Mouse (Mus musculus): ENCODE measurements around the gene Chrdl2. TPM values are rescaled to one million over a fixed set of nuclear protein-coding genes. Genes with fewer than 3 reads are reported as not detected.

Gene Chrdl2
- polyA plus RNA-seq, 1 experiment from 2014 or later, result 1.2 TPM

DNA sequence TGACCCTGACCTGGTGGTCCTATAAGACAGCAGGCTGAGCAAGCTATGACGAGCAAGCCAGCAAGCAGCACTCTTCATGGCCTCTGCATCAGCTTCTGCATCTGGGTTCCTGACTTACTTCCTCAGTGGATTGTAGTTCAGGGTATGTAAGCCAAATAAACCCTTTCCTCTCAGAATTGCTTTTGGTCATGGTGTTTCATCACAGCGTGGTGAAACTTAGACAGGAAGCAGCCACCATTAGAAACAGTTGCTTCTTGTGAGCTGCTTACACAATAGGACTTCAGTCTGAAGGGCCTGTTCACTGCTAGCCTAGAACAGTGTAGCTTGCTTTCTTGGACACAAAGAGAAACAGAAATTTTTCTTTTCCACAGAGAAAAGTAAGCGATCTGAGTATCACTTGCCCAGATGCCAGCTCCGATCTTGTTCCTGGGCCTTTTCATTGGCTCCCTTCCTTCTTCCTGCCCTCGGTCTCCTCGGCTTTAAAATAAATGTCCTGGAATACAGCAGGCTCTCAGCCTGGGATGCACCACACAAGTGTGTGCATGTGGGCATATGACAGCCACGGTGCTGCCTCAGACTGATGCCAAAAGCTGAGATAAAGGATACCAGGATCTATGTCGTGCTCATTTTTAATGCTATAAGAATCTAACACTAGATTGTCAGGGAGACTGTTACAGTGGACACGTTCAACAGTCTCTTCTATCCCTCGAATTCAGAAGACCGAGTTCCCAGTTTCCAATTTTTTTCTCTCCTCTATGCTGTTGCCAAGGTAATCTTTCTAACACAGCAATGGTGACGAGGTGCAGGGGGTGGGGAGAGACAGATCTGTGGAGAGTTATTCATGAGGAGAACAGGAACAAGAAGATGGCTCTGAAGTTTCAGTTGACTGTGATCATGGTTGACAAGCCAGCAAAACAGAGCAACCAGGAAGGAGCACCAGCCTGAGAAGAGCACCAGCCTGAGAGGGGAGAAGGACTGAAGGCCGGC, 23.4 kb upstream of the Chrdl2 start:
- 82% methylated on average over 13 of the region's 13 CpGs for WGBS
- H3K4me1 ChIP-seq (replicated peaks; ENCODE audit: control insufficient read depth, insufficient read depth, low read length), result no peaks in the 10 kb centered on the region
- H3K4me2 ChIP-seq (replicated peaks; ENCODE audit: low read depth), result no peak overlapping the region
- no peak overlapping the region for H3K9ac ChIP-seq (ENCODE audit: low read depth, low read length)
- H3K27ac ChIP-seq (ENCODE audit: low read depth, low read length), result no peak overlapping the region
- H3K9me3 ChIP-seq (ENCODE audit: control insufficient read depth), result no peaks in the 10 kb centered on the region
- no peak for ATAC-seq
- H3K36me3 ChIP-seq (ENCODE audit: control insufficient read depth, insufficient read depth), result no peaks in the 10 kb centered on the region
- H3K4me3 ChIP-seq (ENCODE audit: low read depth, low read length), result no peak overlapping the region
- no peaks in the 10 kb centered on the region for H3K27me3 ChIP-seq (replicated peaks; ENCODE audit: control insufficient read depth, insufficient read depth, low read length)
- TF ChIP-seq CTCF (IDR thresholded peaks at IDR 0.05; ENCODE audit: low read depth), result no peak

- no peak overlapping the region for H3K27ac ChIP-seq (ENCODE audit: low read depth, low read length)
- no peaks in the 10 kb centered on the region for H3K9me3 ChIP-seq (ENCODE audit: control insufficient read depth)
- ATAC-seq, result 0 out of 2 replicates have a peak, but pooled peaks have one; percentile 25
- no peak overlapping the region for H3K4me2 ChIP-seq (replicated peaks; ENCODE audit: low read depth)
- no peaks in the 10 kb centered on the region for H3K36me3 ChIP-seq (ENCODE audit: control insufficient read depth, insufficient read depth)
- 1% methylated on average over 4 of the region's 4 CpGs for WGBS
- TF ChIP-seq CTCF (IDR thresholded peaks at IDR 0.05; ENCODE audit: low read depth), result peak; percentile 92
- H3K27me3 ChIP-seq (replicated peaks; ENCODE audit: control insufficient read depth, insufficient read depth, low read length), result no peaks in the 10 kb centered on the region
- H3K4me1 ChIP-seq (replicated peaks; ENCODE audit: control insufficient read depth, insufficient read depth, low read length), result no peaks in the 10 kb centered on the region
- no peak overlapping the region for H3K4me3 ChIP-seq (ENCODE audit: low read depth, low read length)
- no peak overlapping the region for H3K9ac ChIP-seq (ENCODE audit: low read depth, low read length)
These were observed 17.2 kb upstream of the Chrdl2 start for GRCm38 (mm10) chr7:99988725-99989124.

- Histone ChIP-seq H3K9me3 (ENCODE audit: control insufficient read depth) (no peaks in the 10 kb centered on the region), H3K27me3 (replicated peaks; ENCODE audit: control insufficient read depth, insufficient read depth, low read length) (no peaks in the 10 kb centered on the region), H3K27ac (ENCODE audit: low read depth, low read length) (no peak overlapping the region), H3K4me3 (ENCODE audit: low read depth, low read length) (no peak overlapping the region), H3K4me1 (replicated peaks; ENCODE audit: control insufficient read depth, insufficient read depth, low read length) (no peaks in the 10 kb centered on the region), H3K9ac (ENCODE audit: low read depth, low read length) (no peak overlapping the region), H3K4me2 (replicated peaks; ENCODE audit: low read depth) (no peak overlapping the region), H3K36me3 (ENCODE audit: control insufficient read depth, insufficient read depth) (no peaks in the 10 kb centered on the region)
- ATAC-seq, result no peak
- TF ChIP-seq CTCF (IDR thresholded peaks at IDR 0.05; ENCODE audit: low read depth), result peak; percentile 39
- WGBS, result 67% methylated on average over 15 of the region's 15 CpGs
These were observed 15.9 kb upstream of the Chrdl2 start for GRCm38 (mm10) chr7:99989844-99990760.

DNA sequence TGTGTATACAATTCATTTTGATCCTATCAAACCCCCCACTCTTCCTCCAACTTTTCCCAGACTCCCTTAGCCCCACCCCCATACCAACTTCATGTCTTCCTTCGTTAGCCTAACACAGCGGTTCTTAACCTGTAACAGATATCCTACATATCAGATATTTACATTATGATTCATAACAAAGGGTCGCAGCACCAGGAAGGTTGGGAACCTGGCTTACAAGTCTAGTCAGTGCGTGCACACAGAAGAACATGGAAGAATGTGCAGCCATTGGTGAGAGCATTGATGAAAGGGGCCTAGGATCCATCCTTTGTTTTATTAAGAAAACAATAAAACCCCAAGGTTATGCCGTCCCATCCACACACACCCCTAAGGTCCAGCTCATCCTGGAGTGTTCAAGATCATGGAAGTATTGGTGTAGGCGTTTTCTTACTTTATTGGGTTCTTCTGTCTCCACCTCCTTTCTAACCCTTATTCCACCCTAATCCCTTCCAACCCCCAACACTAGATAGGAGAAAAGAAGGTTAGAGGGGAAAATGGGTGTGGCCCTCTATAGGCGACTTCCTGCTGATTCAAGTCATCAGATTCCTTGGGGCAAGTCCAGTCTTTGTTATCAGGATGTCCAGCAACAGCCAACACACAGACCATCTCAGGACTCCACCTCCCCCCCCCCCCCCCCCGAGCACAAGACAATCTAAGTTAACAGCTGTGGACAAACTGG, 14.8 kb upstream of the Chrdl2 start:
- Histone ChIP-seq H3K4me1 (replicated peaks; ENCODE audit: control insufficient read depth, insufficient read depth, low read length) (no peaks in the 10 kb centered on the region), H3K9ac (ENCODE audit: low read depth, low read length) (no peak overlapping the region), H3K4me3 (ENCODE audit: low read depth, low read length) (no peak overlapping the region), H3K36me3 (ENCODE audit: control insufficient read depth, insufficient read depth) (no peaks in the 10 kb centered on the region), H3K9me3 (ENCODE audit: control insufficient read depth) (no peaks in the 10 kb centered on the region), H3K27me3 (replicated peaks; ENCODE audit: control insufficient read depth, insufficient read depth, low read length) (no peaks in the 10 kb centered on the region), H3K27ac (ENCODE audit: low read depth, low read length) (no peak overlapping the region), H3K4me2 (replicated peaks; ENCODE audit: low read depth) (no peak overlapping the region)
- WGBS, result 65% methylated on average over 8 of the region's 8 CpGs
- ATAC-seq, result no peak
- TF ChIP-seq CTCF (IDR thresholded peaks at IDR 0.05; ENCODE audit: low read depth), result no peak

- Histone ChIP-seq H3K9me3 (ENCODE audit: control insufficient read depth) (no peaks in the 10 kb centered on the region), H3K4me3 (ENCODE audit: low read depth, low read length) (no peak overlapping the region), H3K27ac (ENCODE audit: low read depth, low read length) (no peak overlapping the region), H3K36me3 (ENCODE audit: control insufficient read depth, insufficient read depth) (no peaks in the 10 kb centered on the region), H3K4me1 (replicated peaks; ENCODE audit: control insufficient read depth, insufficient read depth, low read length) (no peaks in the 10 kb centered on the region), H3K27me3 (replicated peaks; ENCODE audit: control insufficient read depth, insufficient read depth, low read length) (no peaks in the 10 kb centered on the region), H3K9ac (ENCODE audit: low read depth, low read length) (no peak overlapping the region), H3K4me2 (replicated peaks; ENCODE audit: low read depth) (no peak overlapping the region)
- ATAC-seq, result no peak
- no peak for TF ChIP-seq CTCF (IDR thresholded peaks at IDR 0.05; ENCODE audit: low read depth)
- 85% methylated on average over 7 of the region's 7 CpGs for WGBS
These were observed 12.8 kb upstream of the Chrdl2 start for GRCm38 (mm10) chr7:99993159-99993558.
